Mouse (Mus musculus) embryo, embryonic 11 days (tissue): ENCODE measurements around the gene Ssx2ip.
A peak's percentile ranks its signal among the peaks of the same experiment; 100 is the strongest.
"Not testable (repeated sequence)": the region's sequence is repeated elsewhere in the genome, so short reads cannot be mapped to it uniquely, and the experiment has no call there.

ENCODE experiments used
- DNase-seq: peaks from one replicate; pipeline ENCODE4 v3.0.0-alpha.2; 2015

The Ssx2ip gene

GRCm38 (mm10) chr3:146405213-146406006 is 968 bp downstream of the Ssx2ip start:
- peak; percentile 31 for DNase-seq

GRCm38 (mm10) chr3:146406007-146406341 is 1.5 kb downstream of the Ssx2ip start:
- DNase-seq, result peak; percentile 36

- DNase-seq, result no peak
Observed at GRCm38 (mm10) chr3:146407086-146407721, 2.8 kb downstream of the Ssx2ip start.

- no peak for DNase-seq
Observed at GRCm38 (mm10) chr3:146410114-146410513, 5.7 kb downstream of the Ssx2ip start.

- DNase-seq, result no peak
Observed at GRCm38 (mm10) chr3:146412008-146412407, 7.6 kb downstream of the Ssx2ip start.

- DNase-seq, result no peak
Observed at GRCm38 (mm10) chr3:146412480-146412879, 8.0 kb downstream of the Ssx2ip start.

GRCm38 (mm10) chr3:146413016-146413415 is 8.6 kb downstream of the Ssx2ip start:
- DNase-seq, result no peak

GRCm38 (mm10) chr3:146413992-146414391 is 9.6 kb downstream of the Ssx2ip start:
- no peak for DNase-seq

GRCm38 (mm10) chr3:146414555-146414954 is 10.1 kb downstream of the Ssx2ip start:
- no peak for DNase-seq

- DNase-seq, result no peak
Observed at GRCm38 (mm10) chr3:146417873-146418272, 13.4 kb downstream of the Ssx2ip start.

GRCm38 (mm10) chr3:146418901-146419300 is 14.5 kb downstream of the Ssx2ip start:
- no peak for DNase-seq

GRCm38 (mm10) chr3:146419534-146419933 is 15.1 kb downstream of the Ssx2ip start:
- no peak for DNase-seq

- no peak for DNase-seq
Observed at GRCm38 (mm10) chr3:146419992-146420537, 15.6 kb downstream of the Ssx2ip start.

GRCm38 (mm10) chr3:146421787-146422186 is 17.3 kb downstream of the Ssx2ip start:
- no peak for DNase-seq

GRCm38 (mm10) chr3:146423710-146424109 is 19.3 kb downstream of the Ssx2ip start:
- DNase-seq, result no peak

- DNase-seq, result no peak
Observed at GRCm38 (mm10) chr3:146424306-146424900, 20.0 kb downstream of the Ssx2ip start.

- no peak for DNase-seq
Observed at GRCm38 (mm10) chr3:146425902-146426301, 21.5 kb downstream of the Ssx2ip start.

- no peak for DNase-seq
Observed at GRCm38 (mm10) chr3:146426489-146426888, 22.0 kb downstream of the Ssx2ip start.

GRCm38 (mm10) chr3:146433063-146433462 is 28.6 kb downstream of the Ssx2ip start:
- not testable (repeated sequence) for DNase-seq

- DNase-seq, result no peak
Observed at GRCm38 (mm10) chr3:146433681-146434350, 29.4 kb downstream of the Ssx2ip start.

GRCm38 (mm10) chr3:146434686-146435085 is 30.2 kb downstream of the Ssx2ip start:
- no peak for DNase-seq

GRCm38 (mm10) chr3:146435533-146435932 is 31.1 kb downstream of the Ssx2ip start:
- no peak for DNase-seq

- no peak for DNase-seq
Observed at GRCm38 (mm10) chr3:146436114-146436513, 31.7 kb downstream of the Ssx2ip start.
